Mouse (Mus musculus): ENCODE data around the gene Adgrd1. TPM values are rescaled to one million over a fixed set of nuclear protein-coding genes. Genes with fewer than 3 reads are reported as not detected.

Gene Adgrd1
- total RNA-seq, 2 experiments from 2014 or later = 7.1 to 8.5 TPM

- no peak for DNase-seq (ENCODE audit: low spot score in 2 of 2)
These were observed 92.5 kb downstream of the Adgrd1 start for GRCm38 (mm10) chr5:129189071-129189470.

GRCm38 (mm10) chr5:129190077-129190476 is 93.5 kb downstream of the Adgrd1 start:
- no peak for DNase-seq (ENCODE audit: low spot score in 2 of 2)

- DNase-seq (ENCODE audit: low spot score in 2 of 2) = no peak
These were observed 100.0 kb downstream of the Adgrd1 start for GRCm38 (mm10) chr5:129196501-129196900.

GRCm38 (mm10) chr5:129196971-129197519 is 100.5 kb downstream of the Adgrd1 start:
- no peak for DNase-seq (ENCODE audit: low spot score in 2 of 2)

- DNase-seq (ENCODE audit: low spot score in 2 of 2) = no peak
These were observed 103.6 kb downstream of the Adgrd1 start for GRCm38 (mm10) chr5:129200132-129200531.

- DNase-seq (ENCODE audit: low spot score in 2 of 2) = no peak
These were observed 111.7 kb downstream of the Adgrd1 start for GRCm38 (mm10) chr5:129208279-129208678.

- no peak for DNase-seq (ENCODE audit: low spot score in 2 of 2)
These were observed 112.3 kb downstream of the Adgrd1 start for GRCm38 (mm10) chr5:129208845-129209244.

GRCm38 (mm10) chr5:129211385-129212031 is 115.0 kb downstream of the Adgrd1 start:
- DNase-seq (ENCODE audit: low spot score in 2 of 2) = no peak

- no peak for DNase-seq (ENCODE audit: low spot score in 2 of 2)
These were observed 117.5 kb downstream of the Adgrd1 start for GRCm38 (mm10) chr5:129214023-129214422.

- no peak for DNase-seq (ENCODE audit: low spot score in 2 of 2)
These were observed 119.5 kb downstream of the Adgrd1 start for GRCm38 (mm10) chr5:129216001-129216400.

- no peak for DNase-seq (ENCODE audit: low spot score in 2 of 2)
These were observed 121.1 kb downstream of the Adgrd1 start for GRCm38 (mm10) chr5:129217481-129218221.

- no peak for DNase-seq (ENCODE audit: low spot score in 2 of 2)
These were observed 121.6 kb downstream of the Adgrd1 start for GRCm38 (mm10) chr5:129218222-129218505.

- no peak for DNase-seq (ENCODE audit: low spot score in 2 of 2)
These were observed 122.0 kb downstream of the Adgrd1 start for GRCm38 (mm10) chr5:129218537-129218981.

GRCm38 (mm10) chr5:129219178-129219760 is 122.7 kb downstream of the Adgrd1 start:
- DNase-seq (ENCODE audit: low spot score in 2 of 2) = no peak

- no peak for DNase-seq (ENCODE audit: low spot score in 2 of 2)
These were observed 129.4 kb downstream of the Adgrd1 start for GRCm38 (mm10) chr5:129225810-129226450.

GRCm38 (mm10) chr5:129228171-129228570 is 131.6 kb downstream of the Adgrd1 start:
- no peak for DNase-seq (ENCODE audit: low spot score in 2 of 2)

- DNase-seq (ENCODE audit: low spot score in 2 of 2) = no peak
These were observed 136.8 kb downstream of the Adgrd1 start for GRCm38 (mm10) chr5:129233301-129233700.

GRCm38 (mm10) chr5:129233881-129234432 is 137.4 kb downstream of the Adgrd1 start:
- DNase-seq (ENCODE audit: low spot score in 2 of 2) = no peak

GRCm38 (mm10) chr5:129236366-129236765 is 139.8 kb downstream of the Adgrd1 start:
- no peak for DNase-seq (ENCODE audit: low spot score in 2 of 2)

GRCm38 (mm10) chr5:129241865-129242264 is 145.3 kb downstream of the Adgrd1 start:
- DNase-seq (ENCODE audit: low spot score in 2 of 2) = no peak

GRCm38 (mm10) chr5:129242265-129242664 is 145.7 kb downstream of the Adgrd1 start:
- no peak for DNase-seq (ENCODE audit: low spot score in 2 of 2)
